Mouse (Mus musculus): ENCODE data around the gene Ep400.

DNA sequence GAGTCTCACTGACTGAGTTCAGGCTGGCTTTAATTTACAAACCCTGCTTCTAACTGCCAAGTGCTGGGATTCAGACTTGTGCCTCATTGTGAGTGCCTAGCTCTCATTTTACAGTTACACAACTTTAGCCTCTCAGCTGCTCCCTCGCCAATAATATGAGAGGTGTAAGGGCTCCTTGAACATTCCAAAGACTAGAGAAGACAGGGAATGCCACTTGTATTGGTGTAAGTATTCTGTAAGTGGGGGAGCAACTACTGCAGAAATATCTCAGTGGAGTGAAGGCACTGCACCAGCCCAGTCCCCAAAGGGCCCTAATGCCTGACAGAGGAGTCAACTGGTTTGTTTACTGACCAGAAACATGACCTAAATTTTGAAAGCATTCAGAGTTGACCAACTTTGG, 42.7 kb downstream of the Ep400 start:
- TF ChIP-seq POLR2A (IDR thresholded peaks at IDR 0.05; ENCODE audit: low read depth, low read length) (no peak), CTCF (IDR thresholded peaks at IDR 0.05; ENCODE audit: extremely low read depth, insufficient read depth, insufficient read length, insufficient replicate concordance) (no peak)
